Mouse (Mus musculus) G1E (cell line): ENCODE measurements around the gene Samhd1. TPM values are rescaled to one million over a fixed set of nuclear protein-coding genes. Genes with fewer than 3 reads are reported as not detected.

ENCODE experiments used
- ATAC-seq: 2 replicates; pipeline ENCODE4 v1.8.0; 2016; ENCODE audit warnings: mild to moderate bottlenecking; ENCODE audit not compliant: insufficient number of reproducible peaks, poor library complexity, low FRiP score, severe bottlenecking; ENCODE audit errors: extremely low read depth
- DNase-seq: peaks from one replicate; pipeline ENCODE4 v3.0.0; 2012; ENCODE audit warnings: low spot score
- H3K27me3 ChIP-seq: 2 replicates; pipeline ENCODE4 v1.6.1; 2012; ENCODE audit warnings: mild to moderate bottlenecking, low read length, inconsistent platforms; ENCODE audit not compliant: insufficient read depth
- H3K36me3 ChIP-seq: replicated peaks from 2 replicates; pipeline ENCODE3; 2012; ENCODE audit warnings: mild to moderate bottlenecking, inconsistent platforms
- H3K4me1 ChIP-seq: 2 replicates; pipeline ENCODE4 v1.6.1; 2012; ENCODE audit warnings: low read depth, low read length, inconsistent platforms, mixed read lengths; ENCODE audit not compliant: insufficient read depth
- H3K4me3 ChIP-seq: 2 replicates; pipeline ENCODE4 v1.5.1; 2012; ENCODE audit warnings: low read depth, mild to moderate bottlenecking, inconsistent platforms, low read length, moderate library complexity, mixed read lengths
- H3K9me3 ChIP-seq: replicated peaks from 2 replicates; pipeline ENCODE4 v1.6.1; 2012; ENCODE audit warnings: inconsistent platforms
- CTCF ChIP-seq: IDR thresholded peaks from 2 replicates; pipeline ENCODE4 v1.5.1; 2012; ENCODE audit warnings: low read depth, low read length, inconsistent platforms, mixed read lengths
- GATA1 ChIP-seq: IDR thresholded peaks from 2 replicates; pipeline ENCODE4 v1.6.1; 2012; ENCODE audit warnings: borderline replicate concordance, low read length, inconsistent platforms, mixed read lengths
- GATA2 ChIP-seq: IDR thresholded peaks from 2 replicates; pipeline ENCODE4 v1.6.1; 2012; ENCODE audit warnings: low read depth, low read length, inconsistent platforms, borderline replicate concordance
- POLR2AphosphoS5 ChIP-seq: IDR thresholded peaks from 2 replicates; pipeline ENCODE4 v1.6.1; 2012; ENCODE audit warnings: low read depth, low read length, inconsistent platforms; ENCODE audit not compliant: insufficient replicate concordance
- TAL1 ChIP-seq: conservative IDR thresholded peaks from 2 replicates; pipeline ENCODE4 v1.6.1; 2012; ENCODE audit warnings: low read depth, low read length, inconsistent platforms, mixed read lengths
- polyA plus RNA-seq: library from polyadenylated mRNA; stranded (reverse); fragments of >175 nt; gene quantifications from 2 replicates; pipeline ENCODE4 v1.2.3, GENCODE M21; 2012
- total RNA-seq, 2 experiments: library from RNA; stranded (forward) in 1 of 2; stranded (reverse) in 1 of 2; fragments of 200-1000 nt in 1 of 2; fragments of >200 nt in 1 of 2; fragmentation: Nextera tagmentation in 1 of 2; gene quantifications; 2 replicates each; pipeline ENCODE4 v1.2.3; 2014 to 2017

Samhd1 gene
- total and polyA plus RNA-seq, 3 experiments: 23.6 to 153 (median 109) TPM

DNA sequence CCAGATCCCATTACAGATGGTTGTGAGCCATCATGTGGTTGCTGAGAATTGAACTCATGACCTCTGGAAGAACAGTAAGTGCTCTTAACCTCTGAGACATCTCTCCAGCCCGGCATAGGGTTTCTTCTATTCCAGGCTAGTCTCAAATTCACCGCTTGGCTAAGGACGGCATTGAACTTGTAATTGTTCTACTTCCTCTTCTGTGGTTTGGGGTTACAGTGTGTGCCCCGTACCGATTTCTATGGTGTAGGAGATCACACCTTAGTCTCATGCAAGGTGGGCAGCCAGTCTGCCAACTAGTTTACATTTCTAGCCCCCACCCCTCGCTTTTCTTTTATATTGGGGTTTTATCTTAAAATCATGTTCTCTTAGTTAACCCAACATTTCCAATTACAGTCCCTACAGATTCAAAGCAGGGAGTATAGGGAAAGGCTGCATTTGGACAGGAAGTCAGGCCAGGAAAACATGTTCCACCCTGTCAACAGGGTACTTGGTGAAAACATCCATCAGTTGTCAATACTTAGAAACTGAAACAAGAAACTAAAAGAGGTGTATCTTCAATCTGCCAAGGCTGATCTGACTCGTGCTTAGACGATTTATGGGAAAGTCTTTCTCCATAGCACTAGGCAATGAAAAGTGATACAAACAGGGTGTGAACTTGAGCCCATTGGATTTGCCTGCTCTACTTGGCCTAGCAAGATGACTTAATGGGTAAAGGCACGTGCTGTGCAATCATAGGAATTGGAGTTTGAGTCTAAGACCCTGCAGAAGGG is 3.1 kb upstream of the Samhd1 start:
- Histone ChIP-seq H3K9me3 (peaks cover 9% of the 10 kb centered on the region), H3K4me1 (peaks cover 54% of the 10 kb centered on the region), H3K4me3 (no peak overlapping the region), H3K27me3 (no peaks in the 10 kb centered on the region), H3K36me3 (peaks cover 1% of the 10 kb centered on the region)
- TF ChIP-seq CTCF: no peak
- TF ChIP-seq GATA1: no peak
- no peak for TF ChIP-seq GATA2
- no peak for TF ChIP-seq POLR2AphosphoS5
- no peak for TF ChIP-seq TAL1
- no peak for DNase-seq
- no peak for ATAC-seq

DNA sequence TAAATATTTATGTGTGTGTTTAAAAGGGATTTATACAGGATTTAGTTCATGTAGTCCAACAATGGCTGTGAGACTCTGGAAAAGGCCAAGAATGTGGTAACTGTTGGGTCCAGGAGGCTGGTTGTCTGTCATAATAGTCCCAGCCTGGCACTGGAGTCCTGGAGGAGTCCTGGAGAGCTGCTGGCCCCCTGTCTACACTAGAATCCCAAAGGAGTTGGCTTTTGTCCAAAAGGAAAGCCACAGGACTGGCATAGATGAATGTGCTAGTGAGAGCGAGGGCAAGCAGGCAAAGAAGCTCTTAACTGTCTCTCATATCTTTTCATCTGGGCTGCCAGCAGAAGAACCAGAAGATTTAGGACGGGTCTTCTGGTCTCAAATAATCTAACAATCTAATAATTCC is 1.6 kb upstream of the Samhd1 start:
- no peaks in the 10 kb centered on the region for H3K36me3 ChIP-seq
- ATAC-seq: no peak
- peaks cover 62% of the 10 kb centered on the region for H3K4me1 ChIP-seq
- peaks cover 9% of the 10 kb centered on the region for H3K9me3 ChIP-seq
- DNase-seq: no peak
- TF ChIP-seq POLR2AphosphoS5 (no peak), GATA2 (no peak)
- H3K27me3 ChIP-seq: no peaks in the 10 kb centered on the region
- H3K4me3 ChIP-seq: no peak overlapping the region

DNA sequence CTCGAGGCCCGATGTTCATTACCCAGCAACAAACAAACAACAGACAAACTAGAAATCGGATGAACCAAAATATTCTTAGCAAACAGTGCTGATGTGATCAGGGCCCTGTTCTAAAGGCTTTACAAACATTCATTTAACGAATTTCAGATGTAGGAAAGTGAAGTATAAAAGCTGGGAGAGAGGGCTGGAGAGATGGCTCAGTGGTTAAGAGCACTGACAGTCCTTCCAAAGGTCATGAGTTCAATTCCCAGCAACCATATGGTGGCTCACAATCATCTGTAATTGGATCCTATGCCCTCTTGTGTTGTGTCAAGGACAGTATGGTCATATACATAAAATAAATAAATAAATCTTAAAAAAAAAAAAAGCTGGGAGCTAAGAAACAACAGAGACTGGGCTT is 1.1 kb upstream of the Samhd1 start:
- DNase-seq (no peak), ATAC-seq (no peak)
- peaks cover 62% of the 10 kb centered on the region for H3K4me1 ChIP-seq
- TF ChIP-seq GATA1: no peak
- H3K36me3 ChIP-seq: no peaks in the 10 kb centered on the region
- no peaks in the 10 kb centered on the region for H3K27me3 ChIP-seq
- H3K4me3 ChIP-seq: no peak overlapping the region
- H3K9me3 ChIP-seq: peaks cover 9% of the 10 kb centered on the region

DNA sequence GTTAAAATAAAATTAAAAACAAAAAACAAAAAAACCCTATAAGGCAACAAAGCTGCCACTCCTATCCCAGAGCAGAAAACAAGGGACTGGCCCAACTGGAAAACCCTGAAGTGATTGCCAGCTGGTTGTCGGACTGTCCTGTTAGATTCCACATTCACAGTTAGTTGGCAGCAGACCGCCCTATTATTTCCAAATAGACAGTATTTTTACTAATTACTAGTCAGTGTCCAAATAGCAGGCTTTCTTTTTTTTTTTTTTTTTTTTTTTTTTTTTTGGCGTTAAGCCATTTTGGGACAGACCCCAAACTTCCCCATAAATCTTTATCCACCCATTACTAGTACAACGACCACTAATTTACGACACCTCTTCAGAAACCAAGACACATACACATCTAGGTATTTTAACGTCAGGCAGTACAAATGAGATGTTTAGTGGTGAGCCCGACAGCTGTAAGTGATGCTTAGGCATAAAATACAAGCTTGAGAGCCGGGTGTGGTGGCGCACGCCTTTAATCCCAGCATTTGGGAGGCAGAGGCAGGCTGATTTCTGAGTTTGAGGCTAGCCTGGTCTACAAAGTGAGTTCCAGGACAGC is 560 bp upstream of the Samhd1 start:
- DNase-seq: no peak
- peaks cover 9% of the 10 kb centered on the region for H3K9me3 ChIP-seq
- H3K4me1 ChIP-seq: peaks cover 64% of the 10 kb centered on the region
- H3K4me3 ChIP-seq: no peak overlapping the region; the same call in 1 of the 2 replicates
- H3K27me3 ChIP-seq: no peaks in the 10 kb centered on the region
- ATAC-seq: no peak
- no peak for TF ChIP-seq POLR2AphosphoS5
- TF ChIP-seq CTCF: no peak
- TF ChIP-seq GATA1: no peak
- TF ChIP-seq TAL1: no peak
- no peak for TF ChIP-seq GATA2
- no peaks in the 10 kb centered on the region for H3K36me3 ChIP-seq

DNA sequence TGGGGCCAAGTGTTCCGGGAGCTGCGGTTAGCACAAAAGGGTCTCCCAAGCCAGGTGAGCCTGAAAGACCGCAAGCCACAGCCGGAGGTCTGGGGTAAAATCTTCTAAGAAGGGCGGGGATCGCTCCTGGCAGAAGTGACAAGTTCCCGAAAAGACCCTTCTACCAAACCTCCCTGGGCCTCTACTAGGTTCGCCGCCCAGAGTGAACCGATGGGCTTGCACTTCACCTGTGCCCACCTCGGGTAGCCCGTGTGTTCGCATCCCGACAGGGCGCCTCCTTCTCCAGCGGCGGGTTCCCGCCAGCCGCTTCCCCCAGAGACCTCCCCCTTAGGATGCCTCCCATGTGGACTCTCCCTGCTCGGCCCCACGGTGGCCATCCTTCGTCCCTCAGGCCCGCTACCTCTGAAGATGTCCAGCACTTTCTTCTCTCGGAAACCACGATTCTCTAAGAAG is 560 bp downstream of the Samhd1 start:
- H3K36me3 ChIP-seq: peaks cover 2% of the 10 kb centered on the region
- no peaks in the 10 kb centered on the region for H3K27me3 ChIP-seq
- peak overlapping the region; percentile 88 for H3K4me3 ChIP-seq
- peak; percentile 40 for DNase-seq
- TF ChIP-seq GATA1 (no peak), POLR2AphosphoS5 (no peak), TAL1 (no peak), GATA2 (no peak), CTCF (no peak)
- H3K9me3 ChIP-seq: peaks cover 3% of the 10 kb centered on the region; the same call in 1 of the 2 replicates
- peaks cover 69% of the 10 kb centered on the region for H3K4me1 ChIP-seq
- ATAC-seq: no peak

DNA sequence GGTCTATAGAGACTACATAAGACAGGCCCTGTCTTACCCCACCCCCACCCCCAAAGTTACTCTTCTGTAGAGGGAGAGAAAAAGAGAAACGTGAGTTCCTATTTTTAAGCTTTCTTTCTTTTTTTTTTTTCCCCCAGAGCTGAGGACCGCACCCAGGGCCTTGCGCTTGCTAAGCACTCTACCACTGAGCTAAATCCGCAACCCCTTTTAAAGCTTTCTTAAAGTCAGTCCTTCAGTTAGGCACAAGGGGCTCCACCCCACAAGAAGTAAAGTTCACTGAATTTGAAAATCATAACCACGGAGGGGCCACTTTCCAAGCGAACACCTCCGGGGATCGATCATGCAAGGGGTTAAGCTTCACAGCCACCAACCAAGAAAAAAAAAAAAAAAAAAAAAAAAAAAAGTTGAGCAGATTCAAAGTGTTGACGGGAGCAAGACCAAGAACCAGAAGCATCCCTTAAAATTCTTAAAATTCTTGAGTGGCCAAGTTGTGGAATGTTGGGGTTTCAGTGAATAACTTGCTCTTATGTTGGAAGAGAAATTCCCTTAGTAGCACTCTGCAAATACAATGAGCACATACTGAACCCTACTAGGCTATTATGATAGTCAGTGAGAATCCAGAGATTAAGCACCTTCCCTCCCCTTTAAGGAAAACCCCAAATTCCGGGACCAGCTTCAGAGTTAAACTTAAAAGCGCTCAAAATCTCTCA is 1.1 kb downstream of the Samhd1 start:
- DNase-seq: no peak
- TF ChIP-seq TAL1: no peak
- no peak for ATAC-seq

More for the DNA sequence above, 1.1 kb downstream of the Samhd1 start:
- no peaks in the 10 kb centered on the region for H3K27me3 ChIP-seq
- H3K9me3 ChIP-seq: no peaks in the 10 kb centered on the region
- peak overlapping the region; percentile 88 for H3K4me3 ChIP-seq
- peaks cover 7% of the 10 kb centered on the region for H3K36me3 ChIP-seq
- H3K4me1 ChIP-seq: peaks cover 67% of the 10 kb centered on the region
